Mouse (Mus musculus) subcutaneous adipose tissue, adult 2 months (tissue): ENCODE measurements around the gene Spink4. TPM values are rescaled to one million over a fixed set of nuclear protein-coding genes. Genes with fewer than 3 reads are reported as not detected.

ENCODE experiments used
- polyA plus RNA-seq: library from polyadenylated mRNA; depleted of rRNA; stranded (reverse); fragments of >200 nt; gene quantifications from 2 replicates; pipeline ENCODE4 v1.2.3, GENCODE M21; 2012; ENCODE audit warnings: low replicate concordance; rRNA removed

Gene Spink4
- 0.53 and 1.0 TPM in 2 replicates for polyA plus RNA-seq

GRCm38 (mm10) chr4:40919785-40920184 is at the start of gene Spink4:
Gene Spink4, plus strand, starts transcription at chr4:40920052.

GRCm38 (mm10) chr4:40948160-40948708 is 28.4 kb downstream of the Spink4 start, which contains the start of the genes Bag1 and Chmp5:
Gene Bag1, minus strand, starts transcription at chr4:40948294.
Gene Chmp5, plus strand, starts transcription at chr4:40948407.

DNA sequence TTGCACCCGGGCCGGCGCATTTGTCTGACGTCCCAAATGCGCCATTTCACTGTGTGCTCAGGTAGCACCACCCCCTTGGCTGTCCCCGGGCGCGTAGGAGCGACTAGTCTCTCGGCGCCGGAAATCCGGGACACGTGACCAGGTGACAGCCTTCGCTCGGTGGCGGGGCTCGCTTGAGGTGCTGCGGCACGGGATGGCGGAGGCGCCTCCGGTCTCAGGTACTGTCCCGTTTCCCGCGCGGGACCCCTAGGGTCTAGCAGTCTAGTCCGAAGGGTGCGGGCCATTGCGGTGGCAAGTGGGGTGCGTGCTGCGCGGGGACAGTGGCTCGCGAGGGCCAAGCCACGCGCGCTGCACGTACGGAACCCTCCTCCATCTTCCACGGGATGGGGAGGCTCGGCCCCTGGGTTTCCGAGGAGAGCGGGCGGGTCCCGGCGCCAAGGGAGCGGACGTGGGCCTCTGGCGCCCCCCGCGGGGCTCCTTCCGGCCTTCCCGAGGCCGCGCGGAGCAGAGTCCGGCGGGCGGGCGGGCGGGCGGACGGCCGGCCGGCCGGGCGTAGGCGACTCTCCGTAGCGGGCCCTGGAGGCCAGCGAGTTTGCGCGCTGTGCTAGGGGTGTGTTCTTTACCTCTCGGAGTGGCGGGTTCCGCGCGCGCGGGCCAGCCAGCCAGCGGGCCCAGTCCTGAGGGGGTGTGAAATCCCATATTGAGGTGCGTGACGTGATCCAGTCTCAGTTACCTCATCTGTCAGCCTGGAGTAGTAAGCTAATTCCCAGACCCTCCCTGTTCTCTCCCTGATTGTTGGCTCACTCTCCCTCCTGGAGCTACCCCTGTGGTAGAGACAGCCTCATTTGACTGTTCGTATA is 51.2 kb downstream of the Spink4 start, which contains the start of gene Nfx1:
Nfx1 (plus strand) TSS at position 65 of the 860 bp plus-strand sequence.

Other genes with a start within 250 kb of the Spink4 start
- gene Aptx, start 216.9 kb upstream of the Spink4 start, polyA plus RNA-seq: 10.0 and 12.6 TPM in 2 replicates
- 12.3 and 17.9 TPM in 2 replicates for gene Dnaja1, start 197.9 kb upstream of the Spink4 start, polyA plus RNA-seq
- 25.8 and 34.6 TPM in 2 replicates for gene Smu1, start 162.1 kb upstream of the Spink4 start, polyA plus RNA-seq
- 38.2 and 58.4 TPM in 2 replicates for gene B4galt1, start 66.0 kb upstream of the Spink4 start, polyA plus RNA-seq
- 85.0 and 117 TPM in 2 replicates for gene Bag1, start 28.2 kb downstream of the Spink4 start, polyA plus RNA-seq
- gene Chmp5, start 28.4 kb downstream of the Spink4 start, polyA plus RNA-seq: 19.0 and 27.1 TPM in 2 replicates
- 28.7 and 45.9 TPM in 2 replicates for gene Nfx1, start 50.9 kb downstream of the Spink4 start, polyA plus RNA-seq
- gene Aqp7, start 128.1 kb downstream of the Spink4 start, polyA plus RNA-seq: 43.3 and 234 TPM in 2 replicates
- gene Aqp3, start 178.1 kb downstream of the Spink4 start, polyA plus RNA-seq: 0.96 and 8.0 TPM in 2 replicates
- gene Nol6, start 204.4 kb downstream of the Spink4 start, polyA plus RNA-seq: 54.2 and 70.2 TPM in 2 replicates
- 57.1 and 61.8 TPM in 2 replicates for gene Ube2r2, start 215.7 kb downstream of the Spink4 start, polyA plus RNA-seq